Mouse (Mus musculus) stomach, embryonic 15.5 days (tissue): Measurements from ENCODE around the gene Cdh4. TPM values are rescaled to one million over a fixed set of nuclear protein-coding genes. Genes with fewer than 3 reads are reported as not detected.

ENCODE experiments used
- ATAC-seq: fragments of 200-750 bp; cut with Nextera tagmentation; 2 replicates; pipeline ENCODE4 v1.8.0; 2017; ENCODE audit warnings: low read depth, moderate number of reproducible peaks, moderate TSS enrichment; ENCODE audit not compliant: insufficient read depth, low FRiP score
- H3K27ac ChIP-seq: fragments of 300-500 bp; sonication (generic); 2 replicates; pipeline ENCODE4 v1.5.1; 2015; ENCODE audit warnings: mild to moderate bottlenecking, inconsistent platforms
- H3K27me3 ChIP-seq: fragments of 300-500 bp; sonication (generic); replicated peaks from 2 replicates; pipeline ENCODE4 v1.6.1; 2015; ENCODE audit warnings: inconsistent platforms
- H3K36me3 ChIP-seq: fragments of 300-500 bp; sonication (generic); 2 replicates; pipeline ENCODE4 v1.6.1; 2015; ENCODE audit warnings: inconsistent platforms
- H3K4me1 ChIP-seq: fragments of 300-500 bp; sonication (generic); 2 replicates; pipeline ENCODE4 v1.6.1; 2015; ENCODE audit warnings: inconsistent platforms
- H3K4me2 ChIP-seq: fragments of 300-500 bp; sonication (generic); 2 replicates; pipeline ENCODE4 v1.6.1; 2015; ENCODE audit warnings: mild to moderate bottlenecking, inconsistent platforms
- H3K4me3 ChIP-seq: fragments of 300-500 bp; sonication (generic); replicated peaks from 2 replicates; pipeline ENCODE4 v1.5.1; 2015; ENCODE audit warnings: inconsistent platforms
- H3K9ac ChIP-seq: fragments of 300-500 bp; sonication (generic); 2 replicates; pipeline ENCODE4 v1.6.1; 2015; ENCODE audit warnings: inconsistent platforms
- H3K9me3 ChIP-seq: fragments of 300-500 bp; sonication (generic); 2 replicates; pipeline ENCODE4 v1.6.1; 2016; ENCODE audit warnings: inconsistent platforms
- WGBS: fragments of 180-500 bp; shearing (Covaris S2); methylation state at CpG from one replicate; pipeline ENCODE4 v1.1.7; 2015; 5-methylcytosine and 5-hydroxymethylcytosine counted together
- polyA plus RNA-seq: library from polyadenylated mRNA; unstranded; fragments of >200 nt; fragmentation: Nextera tagmentation; extraction: Ambion mirVana; gene quantifications from 2 replicates; pipeline ENCODE4 v1.2.1, GENCODE M21; 2015

Cdh4 gene
- polyA plus RNA-seq, 1 experiment from 2014 or later: 3.6 TPM

GRCm38 (mm10) chr2:179829972-179830371 is 387.7 kb downstream of the Cdh4 start:
- Histone ChIP-seq H3K4me1 (no peaks in the 10 kb centered on the region), H3K4me2 (no peak overlapping the region), H3K27ac (no peak overlapping the region), H3K36me3 (no peaks in the 10 kb centered on the region), H3K4me3 (no peak overlapping the region), H3K27me3 (no peaks in the 10 kb centered on the region), H3K9ac (no peak overlapping the region), H3K9me3 (no peaks in the 10 kb centered on the region)
- ATAC-seq: no peak
- 38% methylated on average over 6 of the region's 6 CpGs for WGBS

GRCm38 (mm10) chr2:179834892-179835291 is 392.7 kb downstream of the Cdh4 start:
- no peaks in the 10 kb centered on the region for H3K9me3 ChIP-seq
- H3K27me3 ChIP-seq: no peaks in the 10 kb centered on the region
- no peak for ATAC-seq
- H3K4me2 ChIP-seq: no peak overlapping the region
- 72% methylated on average over 9 of the region's 9 CpGs for WGBS
- H3K27ac ChIP-seq: no peak overlapping the region
- H3K4me3 ChIP-seq: no peak overlapping the region
- 0 out of 2 replicates have a peak, but pooled peaks cover 3% of the 10 kb centered on the region for H3K4me1 ChIP-seq
- H3K36me3 ChIP-seq: no peaks in the 10 kb centered on the region
- H3K9ac ChIP-seq: no peak overlapping the region

GRCm38 (mm10) chr2:179835570-179835969 is 393.3 kb downstream of the Cdh4 start:
- 79% methylated on average over 7 of the region's 7 CpGs for WGBS
- Histone ChIP-seq H3K9ac (no peak overlapping the region), H3K4me3 (no peak overlapping the region), H3K27ac (no peak overlapping the region), H3K36me3 (no peaks in the 10 kb centered on the region), H3K27me3 (no peaks in the 10 kb centered on the region), H3K4me1 (0 out of 2 replicates have a peak, but pooled peaks cover 3% of the 10 kb centered on the region), H3K9me3 (no peaks in the 10 kb centered on the region), H3K4me2 (no peak overlapping the region)
- no peak for ATAC-seq

GRCm38 (mm10) chr2:179837186-179837585 is 395.0 kb downstream of the Cdh4 start:
- no peak overlapping the region for H3K9ac ChIP-seq
- peak overlapping the region; percentile 2; the same call in 1 of the 2 replicates for H3K27ac ChIP-seq
- no peak for ATAC-seq
- no peak overlapping the region for H3K4me3 ChIP-seq
- WGBS: 54% methylated on average over 10 of the region's 10 CpGs
- H3K4me1 ChIP-seq: 0 out of 2 replicates have a peak, but pooled peaks cover 3% of the 10 kb centered on the region
- H3K4me2 ChIP-seq: no peak overlapping the region
- H3K9me3 ChIP-seq: no peaks in the 10 kb centered on the region
- no peaks in the 10 kb centered on the region for H3K27me3 ChIP-seq
- H3K36me3 ChIP-seq: no peaks in the 10 kb centered on the region

GRCm38 (mm10) chr2:179838036-179838435 is 395.8 kb downstream of the Cdh4 start:
- no peaks in the 10 kb centered on the region for H3K36me3 ChIP-seq
- H3K4me2 ChIP-seq: no peak overlapping the region
- H3K9me3 ChIP-seq: no peaks in the 10 kb centered on the region
- 63% methylated on average over 7 of the region's 7 CpGs for WGBS
- no peaks in the 10 kb centered on the region for H3K27me3 ChIP-seq
- ATAC-seq: no peak
- no peak overlapping the region for H3K4me3 ChIP-seq
- H3K4me1 ChIP-seq: peaks cover 6% of the 10 kb centered on the region; the same call in 1 of the 2 replicates
- H3K9ac ChIP-seq: no peak overlapping the region
- H3K27ac ChIP-seq: no peak overlapping the region

- Histone ChIP-seq H3K4me1 (peaks cover 10% of the 10 kb centered on the region; the same call in 1 of the 2 replicates), H3K9me3 (no peaks in the 10 kb centered on the region), H3K27me3 (no peaks in the 10 kb centered on the region), H3K4me3 (no peak overlapping the region), H3K27ac (peak overlapping the region; percentile 61), H3K9ac (no peak overlapping the region), H3K4me2 (no peak overlapping the region), H3K36me3 (no peaks in the 10 kb centered on the region)
- WGBS: 61% methylated on average over 12 of the region's 12 CpGs
- peak; percentile 78 for ATAC-seq
Measured at GRCm38 (mm10) chr2:179842610-179843389, 400.6 kb downstream of the Cdh4 start.

GRCm38 (mm10) chr2:179849732-179850131 is 407.5 kb downstream of the Cdh4 start:
- peaks cover 13% of the 10 kb centered on the region; the same call in 1 of the 2 replicates for H3K4me1 ChIP-seq
- H3K9ac ChIP-seq: no peak overlapping the region
- H3K27ac ChIP-seq: no peak overlapping the region
- H3K9me3 ChIP-seq: no peaks in the 10 kb centered on the region
- 44% methylated on average over 9 of the region's 9 CpGs for WGBS
- no peaks in the 10 kb centered on the region for H3K27me3 ChIP-seq
- no peak overlapping the region for H3K4me2 ChIP-seq
- no peak overlapping the region for H3K4me3 ChIP-seq
- no peaks in the 10 kb centered on the region for H3K36me3 ChIP-seq
- no peak for ATAC-seq

GRCm38 (mm10) chr2:179852169-179852568 is 409.9 kb downstream of the Cdh4 start:
- Histone ChIP-seq H3K9me3 (no peaks in the 10 kb centered on the region), H3K27ac (no peak overlapping the region), H3K4me2 (no peak overlapping the region), H3K4me1 (peaks cover 13% of the 10 kb centered on the region; the same call in 1 of the 2 replicates), H3K9ac (no peak overlapping the region), H3K4me3 (no peak overlapping the region), H3K27me3 (no peaks in the 10 kb centered on the region), H3K36me3 (no peaks in the 10 kb centered on the region)
- ATAC-seq: no peak
- 73% methylated on average over 10 of the region's 10 CpGs for WGBS

- no peak for ATAC-seq
- Histone ChIP-seq H3K9me3 (no peaks in the 10 kb centered on the region), H3K4me2 (no peak overlapping the region), H3K27me3 (no peaks in the 10 kb centered on the region), H3K9ac (no peak overlapping the region), H3K27ac (no peak overlapping the region), H3K36me3 (no peaks in the 10 kb centered on the region), H3K4me1 (peaks cover 13% of the 10 kb centered on the region; the same call in 1 of the 2 replicates), H3K4me3 (no peak overlapping the region)
- 77% methylated on average over 11 of the region's 11 CpGs for WGBS
Measured at GRCm38 (mm10) chr2:179852862-179853261, 410.6 kb downstream of the Cdh4 start.

GRCm38 (mm10) chr2:179853892-179854291 is 411.7 kb downstream of the Cdh4 start:
- Histone ChIP-seq H3K4me3 (no peak overlapping the region), H3K36me3 (no peaks in the 10 kb centered on the region), H3K27me3 (no peaks in the 10 kb centered on the region), H3K4me1 (peaks cover 13% of the 10 kb centered on the region; the same call in 1 of the 2 replicates), H3K9ac (no peak overlapping the region), H3K27ac (no peak overlapping the region), H3K4me2 (no peak overlapping the region), H3K9me3 (no peaks in the 10 kb centered on the region)
- ATAC-seq: no peak
- WGBS: 78% methylated on average over 10 of the region's 10 CpGs

GRCm38 (mm10) chr2:179857086-179857485 is 414.9 kb downstream of the Cdh4 start:
- no peak overlapping the region for H3K9ac ChIP-seq
- no peaks in the 10 kb centered on the region for H3K36me3 ChIP-seq
- no peak overlapping the region for H3K27ac ChIP-seq
- ATAC-seq: no peak
- no peaks in the 10 kb centered on the region for H3K27me3 ChIP-seq
- no peaks in the 10 kb centered on the region for H3K9me3 ChIP-seq
- H3K4me3 ChIP-seq: no peak overlapping the region
- peaks cover 2% of the 10 kb centered on the region; the same call in 1 of the 2 replicates for H3K4me1 ChIP-seq
- 52% methylated on average over 4 of the region's 4 CpGs for WGBS
- H3K4me2 ChIP-seq: no peak overlapping the region

- Histone ChIP-seq H3K4me2 (no peak overlapping the region), H3K27me3 (no peaks in the 10 kb centered on the region), H3K4me1 (no peaks in the 10 kb centered on the region), H3K4me3 (no peak overlapping the region), H3K9me3 (no peaks in the 10 kb centered on the region), H3K36me3 (no peaks in the 10 kb centered on the region), H3K27ac (no peak overlapping the region), H3K9ac (no peak overlapping the region)
- no peak for ATAC-seq
- WGBS: 81% methylated on average over 3 of the region's 3 CpGs
Measured at GRCm38 (mm10) chr2:179862676-179863075, 420.4 kb downstream of the Cdh4 start.
